Comparison of ENCODE assay signal across 9 mouse cellular contexts in the genomic region with DNA sequence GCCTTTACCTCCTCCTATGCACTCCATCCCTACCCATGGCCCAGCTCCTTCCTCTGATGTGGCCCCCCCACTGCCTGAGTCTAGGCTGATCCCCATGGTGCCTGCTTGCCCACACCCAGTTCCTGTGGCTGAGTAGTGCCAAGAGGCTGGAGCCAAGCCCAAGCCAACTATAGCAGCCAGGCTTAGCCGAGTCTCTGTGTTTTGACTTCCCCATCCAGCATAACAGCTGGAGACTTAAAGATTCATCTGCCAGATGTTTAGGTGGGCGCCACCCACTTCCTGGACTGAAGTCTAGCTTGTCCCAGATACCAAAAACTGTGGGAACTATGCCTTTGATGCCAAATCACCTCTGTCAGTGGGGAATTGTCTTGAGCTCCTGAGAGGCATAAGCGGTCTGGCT. TPM values are rescaled to one million over a fixed set of nuclear protein-coding genes. Genes with fewer than 3 reads are reported as not detected.
DNase-seq lines count a peak whose midpoint lies in the region; ATAC-seq lines count a peak whose summit lies in the region.
"Had no signal": no experiment of that assay in that cellular context is flagged by ENCODE, and none has a peak within 500 bp of the region (broad histone marks: within the 10 kb centered on the region; RNA-seq: fewer than 3 reads in every experiment).

No protein-coding gene starts in this region.

- DNase-seq in heart, adult 11 months = peak; percentile 99
- DNase-seq in heart, embryonic 10.5 days (ENCODE audit: low spot score) = no peak
- DNase-seq in thymus, postnatal 14 days = peak; percentile 51
- DNase-seq in thymus, postnatal 36 days = no peak
- no peak for DNase-seq in adrenal gland, postnatal 4 days (ENCODE audit: low spot score in 2 of 2)
- DNase-seq in testis, postnatal 14 days (ENCODE audit: low spot score) = no peak
- DNase-seq in layer of hippocampus, adult 9-11 months = no peak
- DNase-seq: cerebellum, adult 11 months had no signal

- peak; percentile 33 to 54; a peak in 2 of 4 replicates for ATAC-seq in hematopoietic stem cell, adult 5-6 weeks (replicated peaks in 1 of 2; ENCODE audit: insufficient read depth in 1 of 2, low FRiP score in 2 of 2, low TSS enrichment in 1 of 2, low read depth in 1 of 2, poor library complexity in 2 of 2, severe bottlenecking in 2 of 2)

- H3K4me3 ChIP-seq in heart, embryonic 10.5 days = no peak overlapping the region

- H3K4me1 ChIP-seq in heart, embryonic 10.5 days = peaks cover 26% of the 10 kb centered on the region

- H3K9me3 ChIP-seq in heart, embryonic 10.5 days = no peaks in the 10 kb centered on the region

- peaks cover 16% of the 10 kb centered on the region for H3K27me3 ChIP-seq in heart, embryonic 10.5 days (ENCODE audit: insufficient read depth, poor library complexity, severe bottlenecking)

- 65% methylated on average over 3 of the region's 3 CpGs for WGBS in heart, embryonic 10.5 days

- H3K27ac ChIP-seq in heart, embryonic 10.5 days = no peak overlapping the region

- H3K36me3 ChIP-seq in heart, embryonic 10.5 days = peaks cover 7% of the 10 kb centered on the region

RNA-seq across cellular contexts. Expression of a gene that starts 34.2 kb away (rescaled TPM):
- 10.8 and 17.1 TPM in 2 replicates for polyA plus RNA-seq in heart, embryonic 10.5 days (2016; fragmentation: Nextera tagmentation; extraction: Ambion mirVana)
- 4.4 and 4.5 TPM in 2 replicates for total RNA-seq in hematopoietic stem cell, adult 5-6 weeks (2017)
- total RNA-seq in adrenal gland, postnatal 4 days (2021) = 1 to 10 TPM; 5.6 to 9.2 TPM

RNA-seq across cellular contexts. Expression of a gene that starts 34.4 kb away (rescaled TPM):
- polyA plus RNA-seq in heart, embryonic 10.5 days (2016; fragmentation: Nextera tagmentation; extraction: Ambion mirVana) = 1.3 and 1.6 TPM in 2 replicates
- total RNA-seq in hematopoietic stem cell, adult 5-6 weeks (2017) = 6.7 and 8.4 TPM in 2 replicates
- 10 to 100 TPM in 1 of 2 experiments, 1 to 10 TPM in 1; 9.5 to 11.0 TPM for total RNA-seq in adrenal gland, postnatal 4 days (2021)

RNA-seq across cellular contexts. Expression of a gene that starts 37.6 kb away (rescaled TPM):
- 83.5 and 102 TPM in 2 replicates for polyA plus RNA-seq in heart, embryonic 10.5 days (2016; fragmentation: Nextera tagmentation; extraction: Ambion mirVana)
- 54.8 and 57.7 TPM in 2 replicates for total RNA-seq in hematopoietic stem cell, adult 5-6 weeks (2017)
- total RNA-seq in adrenal gland, postnatal 4 days (2021) = 100 to 1,000 TPM in 1 of 2 experiments, 10 to 100 TPM in 1; 99.0 to 129 TPM

RNA-seq across cellular contexts. Expression of a gene that starts 38.1 kb away (rescaled TPM):
- 40.1 and 47.7 TPM in 2 replicates for polyA plus RNA-seq in heart, embryonic 10.5 days (2016; fragmentation: Nextera tagmentation; extraction: Ambion mirVana)
- 12.6 and 16.3 TPM in 2 replicates for total RNA-seq in hematopoietic stem cell, adult 5-6 weeks (2017)
- 10 to 100 TPM; 60.2 to 67.6 TPM for total RNA-seq in adrenal gland, postnatal 4 days (2021)

Comparison
In these comparisons a context has a peak if more than half of its experiments do, and no peak if none do; other contexts are left out.
1. DNase-seq: peak in heart, adult 11 months (single experiment) and thymus, postnatal 14 days (single experiment); none in heart, embryonic 10.5 days (single experiment), thymus, postnatal 36 days (0 of 2), adrenal gland, postnatal 4 days (0 of 2), testis, postnatal 14 days (single experiment) and layer of hippocampus, adult 9-11 months (single experiment).